Mouse (Mus musculus): Measurements from ENCODE around the gene Arid1b.

Arid1b gene

DNA sequence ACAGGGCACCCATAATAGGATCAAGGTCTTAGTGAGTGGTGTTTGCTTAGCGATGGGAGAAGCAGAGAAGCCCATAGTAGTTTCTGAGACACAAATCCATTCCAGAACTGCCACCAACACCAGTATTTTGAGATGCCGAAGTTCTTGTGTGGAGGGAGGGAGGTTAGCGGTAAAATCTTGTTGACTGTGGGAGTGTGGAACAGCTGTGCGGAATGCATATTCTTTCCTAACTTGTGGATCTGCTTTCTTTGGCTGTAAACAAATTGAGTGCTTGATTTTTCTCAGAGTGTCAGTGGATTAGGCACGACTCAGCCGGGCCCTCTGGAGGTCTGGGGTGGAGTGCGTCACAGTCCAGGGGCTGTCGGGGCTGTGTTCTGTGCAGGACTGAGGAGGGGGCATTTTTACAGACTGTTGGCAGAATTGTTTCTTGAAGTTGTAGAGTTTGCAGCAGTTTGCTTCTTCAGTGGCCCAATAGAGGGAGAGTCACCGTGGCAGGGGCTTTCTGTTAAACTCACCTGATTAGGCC lies 27.9 kb downstream of the Arid1b start:
- no peak for DNase-seq

DNA sequence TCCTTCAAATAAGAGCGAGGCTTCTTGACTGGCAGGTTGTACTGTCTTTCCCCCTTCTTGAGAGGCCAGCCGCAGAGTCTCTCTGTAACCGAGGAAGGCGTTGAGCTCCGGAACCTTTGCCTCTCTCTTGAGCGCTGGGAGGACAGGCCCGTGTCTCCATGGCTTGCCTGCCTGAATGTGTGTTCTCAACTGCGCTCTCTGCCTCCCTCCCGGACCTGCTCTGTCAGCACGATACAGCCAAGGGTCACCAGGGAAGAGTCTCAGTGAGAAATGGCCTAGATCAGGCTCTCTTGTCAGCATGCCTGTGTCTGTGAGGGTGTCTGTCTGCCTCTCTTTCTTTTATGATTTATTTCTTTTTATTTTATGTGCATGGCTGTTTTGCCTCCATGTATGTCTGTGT lies 29.6 kb downstream of the Arid1b start:
- DNase-seq = no peak

DNA sequence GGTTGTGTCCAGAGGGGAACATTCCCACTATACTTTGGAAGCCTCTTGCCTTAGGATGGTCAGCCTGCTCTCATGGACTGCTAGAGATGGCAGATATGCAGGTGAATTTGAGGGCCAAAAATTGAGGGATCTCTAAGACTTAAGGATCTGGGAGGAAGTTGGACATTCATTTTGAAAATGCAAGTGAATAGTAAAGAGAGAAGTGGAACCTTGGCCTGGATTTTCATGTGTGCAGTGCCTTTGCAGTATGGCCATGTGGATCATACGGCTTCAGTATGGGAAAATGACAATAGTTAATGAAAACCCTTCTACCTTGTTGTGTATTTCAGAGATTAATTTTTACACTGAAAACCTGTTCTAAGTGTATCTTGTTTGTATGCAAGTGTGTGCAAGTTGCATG lies 31.3 kb downstream of the Arid1b start:
- DNase-seq = no peak

DNA sequence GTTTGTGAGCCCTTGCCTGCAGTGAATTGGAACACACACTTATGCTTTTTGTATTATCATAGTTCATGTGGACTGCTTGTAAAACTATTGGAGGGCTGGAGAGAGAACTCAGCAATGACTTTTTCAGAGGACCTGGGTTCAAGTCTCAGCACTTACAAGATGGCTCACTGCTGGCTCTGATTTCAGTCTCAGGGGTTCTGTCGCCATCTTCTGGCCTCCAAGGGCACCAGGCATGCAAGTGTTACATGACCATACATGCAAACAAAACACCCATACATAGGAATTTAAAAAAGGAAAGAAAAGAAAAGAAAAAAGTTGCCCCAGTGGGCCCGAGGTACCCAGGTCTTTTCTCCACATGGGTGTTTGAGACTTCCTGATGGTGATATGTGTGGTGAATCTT lies 32.4 kb downstream of the Arid1b start:
- DNase-seq = no peak

DNA sequence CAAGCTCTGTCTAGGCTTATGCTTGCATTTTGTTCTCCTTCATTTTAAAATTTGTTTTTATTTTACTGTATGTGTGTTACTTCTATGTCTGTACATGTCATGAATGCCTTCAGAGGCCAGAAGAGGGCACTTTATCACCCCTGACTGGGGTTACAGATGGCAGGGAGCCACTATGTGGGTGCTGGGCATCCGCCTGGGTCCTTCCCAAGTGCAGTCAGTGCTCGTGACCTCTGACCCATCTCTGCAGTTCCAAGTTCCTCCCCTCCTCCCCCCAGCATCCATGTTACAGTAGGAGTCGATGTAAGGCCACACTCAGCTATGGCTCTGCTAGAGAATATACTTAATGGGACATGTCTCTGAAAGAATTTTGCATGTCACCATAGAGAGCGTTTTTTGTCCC lies 35.0 kb downstream of the Arid1b start:
- peak; percentile 20 for DNase-seq

DNA sequence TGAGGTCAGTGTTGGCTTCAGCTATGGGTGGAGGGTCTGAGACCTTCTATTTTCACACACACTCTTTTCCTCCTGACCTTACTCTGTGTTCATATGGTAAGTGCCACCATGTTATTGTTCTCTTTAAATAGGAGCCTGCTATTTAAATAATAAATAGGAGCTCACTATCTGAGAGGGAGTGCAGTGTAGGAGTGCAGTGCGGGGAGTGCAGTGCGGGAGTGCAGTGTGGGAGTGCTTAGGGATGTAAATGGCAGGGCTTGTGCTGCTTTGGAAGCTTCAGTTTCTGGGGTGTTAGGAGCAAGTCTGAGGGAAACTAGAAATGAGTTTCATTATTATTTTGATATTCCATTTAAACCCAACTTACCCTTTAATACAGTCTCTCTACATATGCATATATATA lies 36.2 kb downstream of the Arid1b start:
- no peak for DNase-seq

DNA sequence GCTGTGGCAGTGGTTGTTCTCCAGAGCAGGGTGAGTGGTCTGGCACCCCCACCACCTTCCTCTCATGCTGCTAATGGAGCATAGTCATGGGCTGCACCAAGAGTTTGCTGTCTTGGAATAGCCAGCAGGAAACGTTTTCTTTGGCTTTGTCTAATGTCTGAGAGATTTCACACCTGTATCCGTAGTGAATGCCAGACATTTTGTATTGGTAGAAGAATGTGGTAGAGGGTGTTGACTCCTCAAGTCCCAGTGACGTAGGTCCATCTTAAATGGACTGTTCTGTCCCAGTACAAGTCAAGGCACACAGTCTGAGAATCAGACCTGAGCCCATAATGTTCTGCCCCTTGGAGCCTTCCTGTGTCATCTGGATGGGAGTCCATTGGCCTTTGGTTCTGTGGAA lies 39.2 kb downstream of the Arid1b start:
- no peak for DNase-seq

DNA sequence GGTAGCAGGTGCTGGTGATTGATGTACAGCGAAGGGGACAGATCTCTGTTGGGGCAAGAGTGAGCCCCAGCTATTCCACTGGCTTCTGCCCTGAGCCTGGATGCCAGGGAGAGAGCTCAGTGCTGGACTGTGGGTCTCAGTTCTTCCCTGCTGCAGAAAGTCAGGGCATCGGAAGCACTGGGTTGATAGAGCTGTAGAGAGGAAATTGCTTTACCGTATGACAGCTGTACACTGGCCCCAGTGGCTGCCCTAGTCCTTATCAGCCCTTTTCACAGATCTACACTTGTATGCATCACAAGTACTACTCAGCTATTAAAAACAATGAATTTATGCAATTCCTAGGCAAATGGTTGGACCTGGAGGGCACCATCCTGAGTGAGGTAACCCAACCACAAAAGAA lies 40.1 kb downstream of the Arid1b start:
- no peak for DNase-seq

DNA sequence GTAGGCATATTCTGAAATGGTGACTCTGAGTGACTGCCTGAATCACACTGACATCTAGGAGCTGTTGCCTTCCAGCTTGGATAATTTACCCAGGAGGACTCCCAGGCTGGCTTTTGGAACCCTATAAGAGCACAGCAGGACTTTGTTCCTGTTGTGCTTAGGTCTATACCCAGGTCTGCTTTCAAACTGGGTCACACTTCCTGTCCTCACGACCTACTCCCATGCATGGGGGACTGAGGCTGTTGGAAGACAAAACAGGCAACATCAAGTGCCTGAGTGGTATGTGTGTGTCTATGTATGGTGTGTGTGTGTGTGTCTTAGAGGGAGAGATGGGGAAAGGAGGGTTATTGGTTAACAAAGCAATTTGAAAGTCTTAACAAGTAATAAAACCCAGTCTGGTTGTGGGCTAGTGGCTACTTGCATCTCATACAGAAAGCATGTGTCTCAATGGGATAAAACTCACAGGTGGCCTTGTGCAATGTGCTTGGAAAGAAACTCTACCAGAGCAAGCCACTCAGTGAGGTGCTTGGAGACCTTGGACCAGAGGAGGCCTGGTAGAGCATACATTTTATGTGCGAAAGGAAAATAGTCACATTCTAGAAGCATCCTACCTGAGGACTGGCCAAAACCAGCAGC lies 42.2 kb downstream of the Arid1b start:
- DNase-seq = no peak

DNA sequence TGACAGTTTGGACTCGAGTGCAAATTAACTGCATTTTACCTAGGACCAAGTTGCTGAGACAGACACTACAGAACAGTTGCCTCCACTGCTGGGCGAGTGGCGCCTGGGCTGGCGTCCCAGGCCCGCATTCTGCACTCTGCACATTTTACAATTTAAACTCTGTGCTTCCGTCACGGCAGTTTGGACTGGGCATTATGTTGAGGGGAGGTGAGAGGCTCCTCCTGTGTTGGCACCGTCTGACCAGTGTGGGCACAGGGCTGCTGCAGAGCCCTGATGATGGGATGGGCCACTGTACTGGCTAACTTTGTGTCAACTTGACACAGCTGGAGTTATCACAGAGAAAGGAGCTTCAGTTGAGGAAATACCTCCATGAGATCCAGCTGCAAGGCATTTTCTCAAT lies 43.1 kb downstream of the Arid1b start:
- no peak for DNase-seq

DNA sequence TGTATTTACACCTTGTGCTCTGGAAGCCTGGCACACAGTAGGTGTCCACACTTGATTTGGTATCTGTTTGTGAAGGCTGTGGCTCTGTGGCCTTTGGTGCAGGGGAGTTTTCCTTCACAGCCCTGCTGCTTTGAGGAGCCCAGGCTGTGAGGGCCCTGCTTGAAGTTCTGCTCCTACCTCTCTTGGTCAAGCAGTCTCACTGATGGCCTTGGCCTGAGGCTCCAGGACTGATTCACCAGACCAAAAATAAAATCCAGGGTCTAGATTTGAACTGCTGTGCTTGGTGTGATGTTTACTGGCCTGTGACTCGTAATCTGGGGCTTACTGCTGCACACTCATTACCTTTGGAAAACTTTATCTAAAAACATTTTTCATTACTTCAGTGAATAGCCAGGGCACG lies 45.7 kb downstream of the Arid1b start:
- DNase-seq = no peak

DNA sequence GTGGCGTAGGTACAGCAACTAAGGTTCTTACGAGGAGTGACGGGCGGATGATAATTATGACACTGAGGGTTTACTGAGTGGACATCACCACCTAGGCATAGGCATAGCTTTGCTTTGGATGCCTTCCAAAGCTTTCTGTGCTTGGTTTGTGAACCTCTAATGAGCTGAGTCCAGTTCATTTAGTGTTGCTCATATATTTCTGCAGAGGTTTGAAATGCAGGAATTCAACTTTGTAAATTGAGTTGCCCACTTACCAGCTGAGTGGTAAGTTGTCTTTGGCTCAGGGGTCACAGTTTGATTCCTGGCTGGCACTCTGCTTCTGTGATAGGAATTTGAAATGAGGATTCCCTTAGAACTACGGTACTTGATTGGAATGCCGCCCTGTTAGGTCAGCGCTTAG lies 49.7 kb downstream of the Arid1b start:
- no peak for DNase-seq

DNA sequence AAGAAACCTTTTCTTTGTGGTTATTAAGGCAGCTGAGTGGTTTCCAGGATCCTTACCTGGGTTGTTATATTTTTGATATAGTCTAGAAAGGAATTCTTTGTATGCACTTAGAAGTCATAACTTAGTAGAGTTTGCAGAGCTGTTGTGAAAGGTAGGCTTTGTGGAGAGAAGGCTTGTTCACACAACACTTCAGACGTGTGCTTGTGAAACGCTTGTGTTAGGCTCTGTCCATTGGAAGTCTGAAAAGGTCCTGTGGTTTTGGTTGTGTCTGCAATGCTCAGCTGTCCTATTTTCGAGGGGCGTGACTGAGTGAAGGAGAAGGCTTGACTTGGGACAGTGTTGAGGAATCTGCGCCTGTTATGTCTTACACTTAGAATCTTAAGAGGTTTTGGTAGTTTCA lies 51.5 kb downstream of the Arid1b start:
- DNase-seq = no peak

DNA sequence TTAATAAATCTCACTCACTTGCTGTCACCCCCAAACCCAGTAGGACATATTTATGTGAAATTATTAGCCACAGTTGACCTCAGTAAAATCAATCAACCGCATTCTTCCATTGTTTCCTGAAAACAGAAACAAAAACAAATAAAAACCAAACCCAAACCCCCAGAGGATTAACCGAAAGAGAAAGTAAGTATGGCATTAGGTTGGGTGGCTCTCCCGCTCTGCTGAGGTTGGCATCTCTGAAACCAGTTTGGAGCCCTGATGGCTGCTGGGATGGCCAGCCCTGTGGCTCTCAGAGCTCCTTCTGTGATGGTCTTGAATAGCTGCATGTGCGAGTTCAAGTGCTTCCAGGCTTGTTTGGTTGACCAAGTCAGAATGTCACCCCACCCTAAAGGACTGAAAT lies 53.2 kb downstream of the Arid1b start:
- no peak for DNase-seq

DNA sequence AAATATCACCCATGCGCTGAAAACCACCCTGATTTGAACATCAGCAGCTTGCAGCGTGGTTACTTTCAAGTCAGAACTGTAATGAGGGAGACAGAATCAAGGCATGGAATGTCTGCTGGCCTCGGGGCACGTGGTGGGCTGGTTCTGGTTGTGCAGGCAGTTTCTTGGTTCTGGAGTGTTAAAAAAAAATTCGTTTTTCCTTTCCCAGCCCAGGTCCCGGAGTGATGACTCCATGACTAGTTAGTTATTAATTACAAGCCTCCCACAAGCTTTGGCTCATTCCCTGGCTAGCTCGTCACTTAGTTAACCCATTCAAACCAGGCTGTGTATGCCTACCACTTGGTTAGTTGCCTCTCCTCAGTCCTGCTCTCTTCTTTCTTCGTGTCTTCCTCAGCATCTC lies 56.1 kb downstream of the Arid1b start:
- DNase-seq = no peak

DNA sequence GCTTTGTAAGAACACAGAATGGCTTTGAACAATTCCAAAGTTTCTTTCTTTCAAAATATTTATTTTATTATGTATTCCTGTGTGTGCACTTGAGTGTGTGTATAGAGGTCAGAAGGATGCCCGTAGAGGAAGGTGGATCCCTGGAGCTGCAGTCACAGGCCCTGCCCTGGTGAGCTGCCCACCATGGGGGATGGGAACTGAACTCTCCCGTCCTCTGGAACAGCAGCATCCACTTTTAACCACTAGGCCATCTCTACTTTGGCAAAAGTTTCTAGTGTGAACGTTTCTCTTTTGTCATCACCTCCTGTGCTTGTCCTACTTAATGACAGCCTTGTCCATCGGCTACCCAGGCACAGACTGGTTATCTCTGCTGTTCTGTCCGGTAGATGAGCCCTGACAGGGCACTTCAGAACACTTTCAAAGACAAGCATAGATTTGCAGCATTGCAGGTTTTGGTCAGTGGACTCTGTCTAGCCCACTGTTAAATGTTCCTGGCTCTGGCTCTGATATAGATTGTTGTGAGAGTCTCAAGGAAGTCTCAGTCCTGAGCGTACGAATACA lies 56.9 kb downstream of the Arid1b start:
- DNase-seq = no peak

DNA sequence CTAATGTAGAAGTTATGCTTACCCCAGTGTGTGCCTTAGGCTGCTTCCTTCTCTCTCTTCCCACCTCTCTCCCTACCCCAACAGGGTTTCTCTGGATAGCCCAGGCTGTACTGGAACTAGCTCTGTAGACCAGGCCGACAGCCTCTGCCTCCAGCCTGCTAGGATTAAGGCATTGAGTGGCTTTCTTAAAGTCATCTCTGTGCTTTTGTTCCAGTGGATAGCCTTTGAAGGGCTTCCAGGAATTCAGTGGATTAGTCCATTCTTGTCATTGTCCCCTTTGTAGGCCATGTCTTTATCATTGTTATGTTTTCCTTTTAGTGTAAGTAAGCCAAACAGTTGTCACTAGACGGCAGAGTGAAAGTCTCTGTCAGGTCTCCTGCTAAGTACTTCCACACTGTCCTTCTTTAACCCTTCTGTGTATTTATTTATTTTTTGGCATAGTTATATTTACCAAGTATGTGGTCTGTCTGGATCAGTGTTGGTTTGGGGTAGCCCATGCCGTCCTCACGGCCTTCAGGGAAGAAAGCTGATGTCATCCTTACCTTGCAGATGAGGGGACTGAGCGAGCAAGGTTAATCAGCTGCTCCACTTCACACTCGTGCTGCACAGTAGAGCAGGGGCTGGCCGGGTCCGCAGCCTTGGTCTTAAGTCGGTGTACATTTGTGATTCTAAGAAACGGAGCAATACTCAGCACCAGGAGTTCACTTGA lies 58.1 kb downstream of the Arid1b start:
- DNase-seq = no peak

DNA sequence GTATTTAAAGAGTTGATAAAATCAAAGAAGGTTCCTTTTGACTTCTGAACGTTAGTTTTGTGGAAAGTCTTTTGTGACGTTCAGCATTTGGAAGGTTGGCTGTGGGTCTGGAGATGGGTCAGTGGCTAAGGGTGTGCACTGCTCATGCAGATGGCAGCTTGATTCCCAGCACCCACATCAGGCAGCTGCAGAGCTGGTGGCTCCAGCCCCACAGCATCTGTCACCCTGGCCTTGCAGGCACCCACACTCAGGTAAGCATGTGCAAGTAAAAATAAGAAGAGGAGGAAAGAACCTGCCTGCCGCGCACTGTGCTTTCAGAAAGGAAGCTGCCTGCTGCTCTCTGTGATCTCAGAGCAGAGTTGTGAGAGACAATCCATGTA lies 58.7 kb downstream of the Arid1b start:
- DNase-seq = no peak

DNA sequence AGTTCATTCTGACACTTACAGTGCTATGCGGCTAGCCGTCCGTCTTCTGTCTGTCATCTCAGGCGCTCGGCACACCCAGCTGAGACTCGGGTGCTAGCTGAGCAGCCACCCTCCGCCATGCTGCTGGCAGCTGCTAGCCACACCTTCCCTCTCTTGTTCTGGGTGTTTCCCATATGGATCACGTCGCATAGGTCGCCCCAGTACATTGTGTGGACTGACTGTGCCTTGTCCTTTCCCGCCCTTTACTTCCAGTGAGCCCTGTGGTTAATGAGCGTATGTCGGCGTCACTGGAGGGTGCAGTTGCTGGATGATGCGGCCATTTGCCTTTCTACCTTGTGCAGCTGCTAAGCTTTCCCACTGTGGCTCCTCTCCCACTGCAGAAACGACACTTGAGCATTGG lies 59.1 kb downstream of the Arid1b start:
- no peak for DNase-seq

DNA sequence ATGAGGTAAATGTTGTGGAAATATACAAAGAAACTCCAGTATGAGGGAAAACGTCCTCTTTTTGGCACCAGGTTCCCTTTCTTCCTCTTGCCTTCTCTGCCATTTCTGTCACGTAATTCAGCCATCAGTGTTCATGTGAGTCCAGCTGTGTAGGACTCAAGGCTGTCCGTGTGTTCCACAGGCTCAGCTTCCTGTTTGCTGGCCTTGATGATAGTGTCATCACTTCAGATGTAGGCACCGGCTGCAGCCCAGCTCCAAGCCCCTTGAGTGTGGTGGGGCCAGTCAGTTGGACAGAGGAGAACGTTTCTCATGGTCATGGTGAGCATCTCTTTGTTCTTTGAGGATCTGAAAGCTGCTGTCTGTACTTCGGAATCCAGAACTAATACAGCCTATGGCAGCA lies 61.3 kb downstream of the Arid1b start:
- DNase-seq = no peak

DNA sequence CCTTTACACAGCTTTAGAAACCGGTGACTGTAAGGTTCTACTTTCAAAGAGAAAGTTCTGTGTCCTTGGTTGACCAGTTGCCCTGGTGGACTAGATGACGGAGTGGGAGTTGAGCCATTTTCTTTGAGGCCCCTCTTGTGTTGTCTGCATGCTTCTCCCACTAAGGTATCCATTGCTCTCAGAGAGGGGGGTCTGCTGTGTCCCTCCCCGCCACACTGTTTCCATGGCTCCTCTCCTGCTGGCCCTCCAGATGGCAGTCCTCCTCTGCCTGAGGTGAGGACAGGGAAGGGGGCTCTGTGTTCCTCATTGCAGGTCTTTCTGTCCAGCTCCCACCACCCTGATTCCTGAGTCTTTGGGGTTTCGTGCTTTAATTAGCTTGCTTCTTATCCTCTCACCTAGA lies 62.5 kb downstream of the Arid1b start:
- DNase-seq = no peak

DNA sequence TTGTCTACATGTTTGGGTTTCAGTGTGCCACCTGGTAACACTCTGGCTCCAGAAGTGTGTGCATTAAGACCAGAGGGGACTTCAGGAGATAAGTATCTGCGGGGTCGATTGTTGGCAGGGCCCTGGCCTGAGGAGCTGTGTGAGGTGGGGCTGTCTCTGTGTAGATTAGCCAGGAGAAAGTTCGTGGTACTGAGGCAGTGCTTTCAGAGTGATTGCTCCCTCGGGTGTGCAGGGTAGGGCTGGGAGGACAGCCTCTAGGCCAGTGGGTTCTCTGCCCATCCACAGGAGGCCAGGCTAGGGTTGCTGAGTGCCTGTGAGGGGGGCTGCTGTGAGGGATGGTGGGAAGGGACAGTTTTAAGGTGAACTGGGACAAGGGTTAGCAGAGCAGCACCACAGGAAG lies 63.2 kb downstream of the Arid1b start:
- no peak for DNase-seq

DNA sequence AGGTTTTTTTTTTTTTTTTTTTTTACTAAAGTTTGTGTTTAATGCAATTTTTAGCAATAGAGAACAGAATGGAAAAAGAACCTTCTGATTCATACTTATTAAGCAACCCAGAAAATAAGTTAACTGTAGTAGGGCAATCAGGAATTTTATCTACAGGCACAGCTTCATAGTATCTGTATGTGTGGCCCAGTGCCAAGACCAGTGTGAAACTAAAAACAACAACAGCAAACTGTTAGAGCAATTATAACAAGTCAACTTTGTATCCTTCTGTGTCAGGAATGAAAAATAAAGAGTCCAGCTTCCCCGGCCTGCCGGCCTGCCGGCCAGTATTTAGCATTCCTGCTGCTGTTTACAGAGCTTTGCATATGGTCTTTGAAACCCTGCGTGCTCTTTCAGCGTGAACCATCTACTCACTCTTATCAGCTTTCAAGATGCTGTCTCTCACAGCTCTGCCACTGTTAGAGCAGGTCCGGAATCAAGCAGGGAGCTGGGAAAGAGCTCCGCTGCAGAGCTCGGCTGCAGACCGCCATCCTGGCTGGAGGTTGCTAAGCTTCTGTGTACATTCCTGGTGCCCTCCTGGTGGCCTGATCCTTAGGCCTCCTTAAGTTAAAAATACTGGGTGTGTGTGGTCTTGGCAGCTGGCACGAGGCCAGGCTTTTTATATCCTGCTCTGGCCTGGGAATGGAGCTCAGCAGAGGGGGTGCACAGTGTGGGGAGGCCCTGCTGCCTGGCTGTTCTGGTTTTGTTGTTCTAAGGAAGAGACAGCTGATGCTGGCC lies 64.0 kb downstream of the Arid1b start:
- peak; percentile 65 for DNase-seq

DNA sequence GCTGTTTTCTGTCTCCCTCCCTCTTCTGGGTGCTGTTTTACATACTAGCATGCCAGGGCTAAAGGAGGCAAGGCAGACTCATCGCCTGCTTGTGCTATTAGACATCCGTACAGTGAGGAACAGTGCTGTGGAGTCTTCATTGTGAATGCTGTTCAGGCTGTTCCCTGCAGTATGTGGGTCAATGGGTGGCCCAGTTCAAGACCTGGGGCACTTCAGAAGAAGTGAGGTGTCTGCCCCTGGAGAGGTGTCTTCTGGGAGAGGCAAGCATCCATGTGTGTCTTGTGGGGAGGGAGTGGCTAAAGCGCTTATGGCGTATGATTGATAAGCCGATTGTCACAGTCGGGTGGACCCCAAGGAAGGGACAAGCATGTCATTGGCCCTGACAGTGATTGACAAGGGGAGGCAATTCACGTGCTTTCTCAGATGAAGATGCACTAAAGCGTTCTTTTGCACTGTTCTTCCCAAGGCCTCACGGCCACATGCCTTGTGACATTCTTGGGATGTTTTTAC lies 65.0 kb downstream of the Arid1b start:
- DNase-seq = no peak

Data from cerebellum, adult 9-11 months (tissue).